Mouse (Mus musculus) mammary gland, adult 2 months (tissue): ENCODE data around the gene Olfr1056. TPM values are rescaled to one million over a fixed set of nuclear protein-coding genes. Genes with fewer than 3 reads are reported as not detected.

Experiments
- polyA plus RNA-seq: library from polyadenylated mRNA; depleted of rRNA; stranded (reverse); fragments of >200 nt; gene quantifications from 2 replicates; pipeline ENCODE4 v1.2.3, GENCODE M21; 2012; ENCODE audit warnings: low replicate concordance; rRNA removed

Olfr1056 gene
- not detected in 2 replicates for polyA plus RNA-seq

DNA sequence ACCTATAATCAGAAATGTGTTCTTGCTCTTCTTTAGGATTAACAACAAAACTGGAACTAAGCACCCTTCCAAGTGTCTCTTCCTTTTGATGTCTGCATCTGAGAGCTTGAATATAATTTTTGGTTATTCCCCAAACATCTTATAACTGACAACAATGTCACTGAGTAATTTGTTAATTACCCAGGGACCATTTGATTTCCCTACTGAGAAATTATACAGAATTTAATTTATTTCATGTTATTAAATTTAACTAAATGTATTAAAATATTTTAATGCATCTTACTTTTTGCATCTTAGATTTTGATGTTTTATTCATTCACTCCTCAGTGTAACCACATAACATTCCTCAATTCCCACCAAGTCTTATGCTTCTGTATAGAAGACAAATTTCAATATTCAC lies at the start of gene Olfr1056:
Gene Olfr1056, minus strand, starts transcription at position 101 of the 400 bp plus-strand sequence.

DNA sequence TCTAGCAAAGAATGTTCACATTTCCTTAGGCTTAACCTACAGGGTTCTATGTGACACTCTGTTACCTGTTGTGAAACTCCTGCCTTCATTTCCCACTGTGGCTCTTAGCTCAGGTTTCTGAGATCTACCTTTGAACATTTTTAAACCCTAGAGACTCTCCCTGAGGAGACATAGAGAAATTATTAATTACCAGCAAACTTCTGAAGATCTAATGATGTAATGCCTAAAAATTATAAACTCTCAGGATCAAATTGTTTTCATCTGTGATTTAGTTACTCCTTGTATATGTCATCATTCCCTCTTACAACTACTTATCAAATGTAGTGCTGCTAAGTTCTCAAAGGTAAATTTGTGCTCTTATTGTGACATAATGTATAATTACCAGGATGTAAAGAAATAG lies 26.2 kb upstream of the Olfr1056 start, which contains the start of gene Olfr1058:
Gene Olfr1058, minus strand, starts transcription at position 101 of the 400 bp plus-strand sequence.

DNA sequence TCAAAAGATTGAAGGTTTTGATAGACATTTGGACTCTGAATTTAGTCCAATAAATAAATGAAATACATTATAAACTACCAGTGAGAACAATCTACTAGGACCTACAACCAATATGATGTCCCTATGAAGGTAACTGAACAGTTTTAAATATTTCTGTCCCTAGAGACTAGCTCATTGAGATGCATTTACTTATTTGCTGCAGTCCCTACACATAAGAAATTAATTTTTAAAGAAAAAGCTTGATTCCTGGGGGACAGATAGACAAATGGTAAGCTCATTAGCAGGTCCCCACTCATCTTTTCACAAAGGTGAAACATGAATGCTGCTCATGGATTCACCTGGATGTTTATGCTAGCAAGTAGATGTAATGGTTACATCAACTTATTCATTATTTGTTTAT lies 16.0 kb upstream of the Olfr1056 start, which contains the start of gene Olfr1057:
Gene Olfr1057, minus strand, starts transcription at position 101 of the 400 bp plus-strand sequence.

DNA sequence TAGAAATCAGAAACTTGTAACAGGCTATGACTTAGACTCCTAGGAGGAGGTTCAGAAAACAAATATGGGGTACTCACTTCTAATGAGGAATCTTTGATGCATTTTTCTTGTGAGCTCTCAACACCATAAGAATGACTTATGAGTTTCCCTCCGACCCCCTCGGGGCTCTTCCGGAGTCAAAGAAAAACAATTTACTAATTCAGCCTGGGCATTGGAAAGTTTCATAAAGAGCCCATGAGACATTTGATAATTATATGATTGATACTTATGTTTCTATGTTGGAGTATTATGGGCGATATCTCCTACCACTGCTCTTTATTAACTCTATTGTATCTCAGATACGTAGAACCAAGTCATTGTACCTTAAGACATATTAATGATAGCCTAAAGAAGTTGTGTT lies 12.1 kb downstream of the Olfr1056 start, which contains the start of gene Olfr1055:
Gene Olfr1055, minus strand, starts transcription at position 101 of the 400 bp plus-strand sequence.

DNA sequence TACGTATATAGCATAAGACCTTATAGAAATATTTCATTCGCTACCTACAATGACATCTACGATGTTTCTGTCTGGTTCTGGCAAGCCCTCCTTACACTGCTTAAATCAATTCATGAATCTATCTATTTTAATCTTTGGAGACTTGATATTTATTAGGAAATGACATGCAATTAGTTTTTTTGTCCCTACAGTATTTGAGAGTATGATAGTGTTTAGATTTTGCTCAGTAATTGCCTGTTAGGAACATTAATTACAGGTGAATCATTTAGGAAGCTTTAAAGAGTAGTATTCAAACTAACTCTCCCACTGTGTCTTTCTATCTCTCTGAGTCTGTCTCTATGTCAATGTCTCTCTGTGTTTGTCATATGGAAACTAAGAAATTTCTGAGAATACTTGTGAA lies 26.9 kb downstream of the Olfr1056 start, which contains the start of gene Olfr1054:
Gene Olfr1054, minus strand, starts transcription at position 101 of the 400 bp plus-strand sequence.

DNA sequence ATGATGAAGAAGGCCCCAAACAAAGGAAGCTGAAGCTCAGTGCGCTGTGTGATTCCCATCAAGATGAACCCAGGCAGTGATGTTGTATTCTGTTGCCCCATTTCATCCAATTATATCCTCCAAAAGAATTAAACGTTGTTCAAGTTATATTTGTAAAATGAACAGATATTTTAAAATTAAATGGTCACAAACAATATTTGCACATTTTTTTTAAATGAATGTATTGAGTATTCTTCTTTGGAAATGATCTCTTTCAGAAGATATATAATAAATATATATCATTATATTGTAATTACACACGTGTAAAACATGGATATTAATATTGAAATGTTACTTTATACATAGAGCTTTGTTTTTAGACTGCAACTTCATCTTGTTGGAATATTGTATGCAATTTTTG lies 47.1 kb downstream of the Olfr1056 start, which contains the start of gene Olfr1053:
Gene Olfr1053, minus strand, starts transcription at position 101 of the 400 bp plus-strand sequence.

Other genes with a start within 250 kb of the Olfr1056 start
- not detected in 2 replicates for gene Olfr1039, start 226.5 kb downstream of the Olfr1056 start, polyA plus RNA-seq
- not detected in 2 replicates for gene Olfr1040, start 215.7 kb downstream of the Olfr1056 start, polyA plus RNA-seq
- gene Olfr1042, start 200.6 kb downstream of the Olfr1056 start, polyA plus RNA-seq: not detected in 2 replicates
- gene Olfr1043, start 194.9 kb downstream of the Olfr1056 start, polyA plus RNA-seq: not detected in 2 replicates
- gene Olfr1044, start 184.6 kb downstream of the Olfr1056 start, polyA plus RNA-seq: not detected in 2 replicates
- gene Olfr52, start 176.8 kb downstream of the Olfr1056 start, polyA plus RNA-seq: not detected in 2 replicates
- not detected in 2 replicates for gene Olfr1045, start 159.5 kb downstream of the Olfr1056 start, polyA plus RNA-seq
- not detected in 2 replicates for gene Olfr1046, start 143.2 kb downstream of the Olfr1056 start, polyA plus RNA-seq
- not detected in 2 replicates for gene Olfr1047, start 131.1 kb downstream of the Olfr1056 start, polyA plus RNA-seq
- gene Olfr1048, start 122.2 kb downstream of the Olfr1056 start, polyA plus RNA-seq: not detected in 2 replicates
- not detected in 2 replicates for gene Olfr1049, start 104.1 kb downstream of the Olfr1056 start, polyA plus RNA-seq
- gene Olfr1051, start 83.4 kb downstream of the Olfr1056 start, polyA plus RNA-seq: not detected in 2 replicates
- not detected in 2 replicates for gene Olfr1052, start 70.0 kb downstream of the Olfr1056 start, polyA plus RNA-seq
- not detected in 2 replicates for gene Olfr1053, start 47.2 kb downstream of the Olfr1056 start, polyA plus RNA-seq
- not detected in 2 replicates for gene Olfr1054, start 27.0 kb downstream of the Olfr1056 start, polyA plus RNA-seq
- gene Olfr1055, start 12.2 kb downstream of the Olfr1056 start, polyA plus RNA-seq: not detected in 2 replicates
- not detected in 2 replicates for gene Olfr1057, start 15.9 kb upstream of the Olfr1056 start, polyA plus RNA-seq
- not detected in 2 replicates for gene Olfr1058, start 26.1 kb upstream of the Olfr1056 start, polyA plus RNA-seq
- not detected in 2 replicates for gene Olfr1061, start 51.6 kb upstream of the Olfr1056 start, polyA plus RNA-seq
- not detected in 2 replicates for gene Olfr1062, start 64.3 kb upstream of the Olfr1056 start, polyA plus RNA-seq
- gene Olfr1065, start 88.1 kb upstream of the Olfr1056 start, polyA plus RNA-seq: not detected in 2 replicates
- not detected in 2 replicates for gene Olfr1066, start 93.8 kb upstream of the Olfr1056 start, polyA plus RNA-seq
- not detected in 2 replicates for gene Olfr228, start 124.9 kb upstream of the Olfr1056 start, polyA plus RNA-seq
- not detected in 2 replicates for gene Olfr1076, start 146.0 kb upstream of the Olfr1056 start, polyA plus RNA-seq
- gene Olfr1079, start 180.0 kb upstream of the Olfr1056 start, polyA plus RNA-seq: not detected in 2 replicates
- not detected in 2 replicates for gene Olfr1080, start 195.8 kb upstream of the Olfr1056 start, polyA plus RNA-seq
- not detected in 2 replicates for gene Olfr1082, start 236.5 kb upstream of the Olfr1056 start, polyA plus RNA-seq